Mouse (Mus musculus) liver, adult (tissue): ENCODE measurements at regions not wholly inside any gene's neighbourhood (a gene's known extent, or its start where the extent isn't known, plus 50 kb on each side); places are given as distances from the start of the nearest gene placed in this dataset.

Experiments
- GATA4 ChIP-seq: IDR thresholded peaks from 2 replicates; pipeline ENCODE4 v1.6.1; 2014; ENCODE audit warnings: mild to moderate bottlenecking, low read length; ENCODE audit not compliant: insufficient replicate concordance

GRCm38 (mm10) chr7:136542896-136543295, 351.5 kb upstream of the Mgmt start:
- no peak for TF ChIP-seq GATA4

DNA sequence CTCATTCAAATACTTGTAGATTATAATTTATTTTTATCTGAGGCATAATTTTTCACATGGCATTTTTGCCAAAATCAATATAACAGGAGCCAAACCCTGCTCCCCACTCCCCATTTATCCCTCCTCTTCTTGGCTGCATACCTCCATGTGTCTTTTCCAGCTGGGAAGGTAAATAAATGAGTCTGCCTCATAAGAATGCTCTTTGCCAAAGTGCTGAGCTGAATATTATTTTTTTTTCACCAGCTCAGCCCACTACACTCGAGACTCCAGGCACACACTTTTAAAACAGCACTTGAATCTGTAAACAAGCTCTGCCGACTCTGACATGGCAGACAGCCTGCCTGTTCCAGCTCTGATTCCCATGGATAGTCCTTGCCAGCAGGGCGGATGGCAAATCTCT, 346.6 kb upstream of the Mgmt start:
- no peak for TF ChIP-seq GATA4

DNA sequence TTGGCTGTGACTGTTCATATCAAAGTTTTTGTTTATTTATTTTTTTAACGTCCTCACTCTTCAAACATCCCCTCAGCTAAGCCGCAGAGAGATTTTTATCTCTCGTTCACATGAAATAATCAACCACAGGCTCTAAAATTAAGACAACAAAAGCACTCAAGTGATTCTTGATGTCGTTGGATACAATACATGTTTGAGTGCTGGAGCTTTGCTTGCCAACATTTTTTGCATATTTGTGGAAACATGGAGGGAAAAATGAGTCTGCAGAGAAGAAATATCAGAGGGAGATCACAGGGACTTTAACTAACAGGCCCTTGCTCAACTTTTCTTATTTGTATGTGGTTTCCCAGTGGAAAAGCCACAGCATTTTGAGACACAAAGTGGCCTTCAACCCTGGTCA, 338.0 kb upstream of the Mgmt start:
- TF ChIP-seq GATA4 = no peak

DNA sequence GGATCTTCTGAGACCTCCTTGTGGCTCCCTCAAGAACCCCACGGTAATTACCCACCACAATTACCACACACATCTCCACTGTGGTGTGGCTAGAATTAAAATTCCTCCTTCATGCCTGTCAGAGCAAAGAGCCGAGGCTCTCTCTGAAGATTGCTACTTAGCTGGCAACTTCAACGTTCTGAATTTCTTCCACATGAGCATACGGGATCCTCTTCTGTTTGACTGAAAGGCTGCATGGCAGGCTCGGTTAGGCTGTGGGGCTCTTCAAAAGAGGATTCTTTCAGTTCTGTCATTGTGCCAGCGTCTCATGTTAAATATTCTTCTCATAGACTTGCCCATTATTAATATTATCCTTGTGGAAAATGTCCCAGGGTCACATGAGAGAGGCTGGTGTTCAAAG, 334.9 kb upstream of the Mgmt start:
- no peak for TF ChIP-seq GATA4

- TF ChIP-seq GATA4 = no peak
Measured at GRCm38 (mm10) chr7:136570911-136571310, 323.5 kb upstream of the Mgmt start.

GRCm38 (mm10) chr7:136581896-136582295, 312.5 kb upstream of the Mgmt start:
- no peak for TF ChIP-seq GATA4

GRCm38 (mm10) chr7:136584361-136584760, 310.1 kb upstream of the Mgmt start:
- no peak for TF ChIP-seq GATA4

- no peak for TF ChIP-seq GATA4
Measured at GRCm38 (mm10) chr7:136588491-136588890, 305.9 kb upstream of the Mgmt start.

GRCm38 (mm10) chr7:136590947-136591346, 303.5 kb upstream of the Mgmt start:
- TF ChIP-seq GATA4 = no peak

- no peak for TF ChIP-seq GATA4
Measured at GRCm38 (mm10) chr7:136607278-136608120, 286.9 kb upstream of the Mgmt start.

DNA sequence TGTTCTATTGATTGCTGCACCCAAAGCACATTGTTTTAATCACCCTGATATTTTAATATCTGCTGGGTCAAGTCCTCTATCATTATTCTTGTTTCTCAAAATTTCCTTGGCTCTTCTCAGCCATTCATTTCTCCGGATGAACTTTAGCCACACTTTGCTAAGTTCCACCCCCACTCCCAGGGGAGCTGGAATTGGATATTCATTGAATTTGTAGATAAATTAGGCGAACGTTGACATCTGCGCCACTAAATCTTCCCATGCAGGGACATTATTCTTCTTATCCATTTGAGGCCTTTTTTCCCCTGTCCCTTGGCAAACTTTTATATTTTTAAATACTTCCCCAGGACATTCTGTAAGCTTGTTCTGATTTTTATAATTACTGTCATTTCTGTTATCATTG, 280.9 kb upstream of the Mgmt start:
- no peak for TF ChIP-seq GATA4

GRCm38 (mm10) chr7:136624496-136624895, 269.9 kb upstream of the Mgmt start:
- no peak for TF ChIP-seq GATA4

- no peak for TF ChIP-seq GATA4
Measured at GRCm38 (mm10) chr7:136631089-136631488, 263.3 kb upstream of the Mgmt start.

DNA sequence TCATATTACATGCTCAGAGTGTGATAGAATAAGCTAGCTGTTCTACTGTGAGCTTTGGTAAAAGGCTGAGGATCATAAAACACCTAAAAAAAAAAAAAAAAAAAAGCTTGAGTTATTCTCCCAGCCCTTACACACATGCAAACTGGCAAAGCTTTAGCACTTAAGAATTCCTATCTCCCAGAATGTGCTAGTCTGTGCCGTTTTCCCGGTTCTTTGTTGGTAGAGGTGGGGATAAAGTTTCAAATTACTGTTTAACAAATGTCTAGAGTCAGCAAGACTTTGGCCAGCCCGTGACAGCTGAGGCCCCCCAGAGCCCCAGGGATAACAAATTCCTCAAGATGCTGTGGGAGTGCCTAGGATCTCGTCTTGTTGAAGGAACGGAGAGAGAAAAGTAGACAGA, 254.3 kb upstream of the Mgmt start:
- no peak for TF ChIP-seq GATA4

DNA sequence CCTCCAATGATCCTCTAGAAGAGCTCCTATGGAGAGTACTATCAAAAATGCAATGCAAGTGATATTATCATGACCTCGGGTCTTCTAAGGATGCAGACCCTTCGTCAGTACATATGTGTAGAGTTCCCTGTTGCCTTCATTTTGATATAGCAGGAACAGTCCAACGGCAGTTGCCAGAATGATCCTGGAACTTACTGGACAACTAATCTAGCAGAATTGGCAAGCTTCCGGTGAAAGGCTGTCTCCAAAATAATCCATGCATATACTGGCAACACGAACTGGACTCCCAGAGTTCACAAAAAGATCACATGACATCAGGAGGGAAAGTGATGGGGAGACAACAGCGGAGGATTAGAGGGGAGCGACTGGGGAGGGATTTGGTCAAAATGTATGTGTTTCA, 253.6 kb upstream of the Mgmt start:
- no peak for TF ChIP-seq GATA4

- TF ChIP-seq GATA4 = no peak
Measured at GRCm38 (mm10) chr7:136649796-136650195, 244.6 kb upstream of the Mgmt start.

DNA sequence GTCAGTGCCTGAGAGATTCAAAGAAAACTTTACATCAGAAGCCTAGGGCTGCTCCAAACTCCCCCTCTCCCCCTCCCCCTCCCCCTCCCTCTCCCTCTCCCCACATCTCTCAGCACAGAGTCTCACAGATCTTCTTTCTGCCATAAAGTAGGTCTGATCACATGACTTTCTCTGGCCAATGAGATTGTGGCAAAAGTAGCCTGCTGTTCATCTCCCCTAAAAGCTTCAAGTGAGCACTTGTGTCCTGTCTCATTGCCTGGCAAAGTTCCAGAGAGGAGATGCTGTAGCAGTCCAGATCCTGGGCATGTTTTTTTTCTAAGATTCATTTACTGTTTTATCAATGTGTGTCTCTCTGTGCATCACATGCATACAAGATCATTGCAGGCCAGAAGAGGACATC, 234.5 kb upstream of the Mgmt start:
- TF ChIP-seq GATA4 = no peak

DNA sequence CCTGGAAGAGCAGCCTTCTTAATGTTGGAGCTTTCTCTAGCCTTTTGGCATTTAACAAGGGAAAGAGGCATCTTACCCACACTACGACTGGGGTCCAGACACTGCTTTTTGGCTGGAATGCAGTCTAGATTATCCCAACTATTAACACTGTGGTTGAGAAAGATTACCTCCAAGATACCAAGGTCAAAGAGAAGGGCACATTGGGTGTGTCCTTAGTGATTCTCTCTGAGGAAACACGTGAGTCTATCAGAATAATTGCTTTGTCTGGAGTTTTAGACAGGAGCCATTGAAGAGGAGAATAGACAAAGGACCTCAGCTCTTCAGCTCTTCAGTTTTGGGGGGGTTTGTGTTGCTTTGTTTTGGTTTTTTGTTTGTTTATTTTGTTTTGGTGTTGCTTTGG, 234.0 kb upstream of the Mgmt start:
- no peak for TF ChIP-seq GATA4
